Mouse (Mus musculus): Measurements from ENCODE around the gene Ankrd66.
A peak's percentile ranks its signal among the peaks of the same experiment; 100 is the strongest.
"Not testable (repeated sequence)": the region's sequence is repeated elsewhere in the genome, so short reads cannot be mapped to it uniquely, and the experiment has no call there.

Gene Ankrd66

DNA sequence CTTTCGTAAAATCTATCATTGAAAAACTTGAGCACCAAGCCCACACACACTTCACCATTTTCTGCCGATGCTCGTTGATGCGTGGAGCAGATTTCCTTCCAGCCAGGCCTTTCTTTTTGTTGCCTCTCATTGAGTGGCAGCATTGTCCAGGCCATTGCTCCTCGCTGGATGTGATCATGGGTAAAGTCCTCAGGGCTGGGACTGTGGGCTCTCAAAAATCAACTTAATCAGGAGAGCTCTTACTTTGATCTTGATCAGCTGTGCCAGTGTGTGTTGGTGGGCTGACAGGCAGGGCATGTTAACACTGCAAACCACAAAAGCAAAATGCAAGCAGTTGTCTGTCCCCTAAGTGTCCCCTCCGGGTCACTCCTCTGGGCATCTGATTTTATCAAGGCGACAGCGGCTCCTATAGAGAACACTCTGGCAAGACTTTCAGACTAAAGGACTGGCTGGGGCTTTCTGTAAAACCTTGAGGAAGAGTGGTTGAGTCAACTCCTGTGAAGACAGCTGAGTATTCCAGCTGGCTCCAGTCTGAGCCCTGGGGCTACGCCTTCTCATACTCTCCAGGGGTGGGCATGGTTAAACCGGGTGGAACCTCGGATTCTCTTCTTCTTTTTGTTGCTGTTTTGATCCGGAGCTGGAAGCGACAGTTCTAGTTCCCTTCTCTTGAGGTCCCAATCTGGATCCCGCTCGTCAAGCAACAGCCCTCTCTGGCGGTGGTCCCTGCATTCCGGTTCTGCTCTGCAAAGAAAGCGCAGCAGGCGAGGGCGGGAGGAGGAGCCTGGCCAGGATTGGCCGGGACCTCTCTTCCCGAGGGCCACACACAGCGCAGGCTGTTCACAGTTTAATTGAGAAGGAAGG is 8.8 kb downstream of the Ankrd66 start:
- DNase-seq, result no peak

DNA sequence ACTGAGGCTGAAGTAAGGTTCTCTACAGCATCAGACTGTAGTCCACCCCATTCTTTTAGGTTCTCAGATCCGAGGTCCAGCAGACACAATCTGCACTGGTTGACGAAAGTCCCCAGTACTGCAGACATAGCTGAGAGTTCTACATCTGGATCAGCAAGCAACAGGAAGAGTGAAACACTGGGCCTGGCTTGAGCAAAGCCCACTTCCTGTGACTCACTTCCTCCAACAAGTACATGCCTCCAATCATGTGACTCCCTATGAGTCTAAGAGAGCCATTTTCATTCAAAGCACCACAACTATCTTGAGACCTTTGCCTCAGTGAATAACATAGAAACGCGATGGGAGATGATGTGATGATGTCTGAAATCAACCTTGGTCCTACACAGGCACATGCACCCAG is 12.2 kb downstream of the Ankrd66 start:
- no peak for DNase-seq

DNA sequence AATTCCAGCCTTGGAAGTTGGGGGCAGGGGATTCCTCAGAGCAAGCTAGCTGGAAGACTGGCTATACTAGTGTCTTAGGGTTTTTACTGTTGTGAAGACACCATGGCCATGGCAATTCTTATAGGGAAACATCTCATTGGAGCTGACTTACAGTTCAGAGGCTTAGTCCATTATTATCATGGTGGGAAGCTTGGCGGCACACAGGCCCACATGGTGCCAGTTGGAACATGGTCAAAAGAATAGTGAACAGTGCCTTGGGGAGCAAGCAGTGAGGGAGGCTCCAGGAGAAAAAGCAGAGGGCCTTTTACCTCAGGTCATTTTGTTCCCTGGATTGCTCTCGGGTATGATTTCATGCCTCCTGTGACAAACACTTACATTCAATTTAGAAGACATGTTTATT is 12.9 kb downstream of the Ankrd66 start:
- DNase-seq, result no peak

DNA sequence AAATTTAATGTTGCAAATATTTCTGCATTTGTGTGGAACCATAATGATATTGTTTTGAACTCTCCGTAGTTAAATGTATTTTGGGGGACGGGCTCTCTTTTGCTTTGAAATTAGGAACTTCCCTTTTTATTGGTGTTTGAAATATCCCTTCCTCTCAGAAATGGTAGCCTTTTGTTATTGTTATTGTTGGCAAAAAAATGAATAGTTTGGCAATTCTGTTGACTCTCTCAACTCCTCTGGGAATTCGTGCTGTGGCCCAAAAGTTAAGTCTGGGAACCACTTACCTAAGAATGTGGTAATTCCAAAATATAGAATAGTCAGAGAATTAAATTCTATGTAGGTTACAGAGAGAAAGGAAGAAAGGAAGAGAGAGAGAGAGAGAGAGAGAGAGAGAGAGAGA is 23.3 kb downstream of the Ankrd66 start:
- DNase-seq, result no peak

DNA sequence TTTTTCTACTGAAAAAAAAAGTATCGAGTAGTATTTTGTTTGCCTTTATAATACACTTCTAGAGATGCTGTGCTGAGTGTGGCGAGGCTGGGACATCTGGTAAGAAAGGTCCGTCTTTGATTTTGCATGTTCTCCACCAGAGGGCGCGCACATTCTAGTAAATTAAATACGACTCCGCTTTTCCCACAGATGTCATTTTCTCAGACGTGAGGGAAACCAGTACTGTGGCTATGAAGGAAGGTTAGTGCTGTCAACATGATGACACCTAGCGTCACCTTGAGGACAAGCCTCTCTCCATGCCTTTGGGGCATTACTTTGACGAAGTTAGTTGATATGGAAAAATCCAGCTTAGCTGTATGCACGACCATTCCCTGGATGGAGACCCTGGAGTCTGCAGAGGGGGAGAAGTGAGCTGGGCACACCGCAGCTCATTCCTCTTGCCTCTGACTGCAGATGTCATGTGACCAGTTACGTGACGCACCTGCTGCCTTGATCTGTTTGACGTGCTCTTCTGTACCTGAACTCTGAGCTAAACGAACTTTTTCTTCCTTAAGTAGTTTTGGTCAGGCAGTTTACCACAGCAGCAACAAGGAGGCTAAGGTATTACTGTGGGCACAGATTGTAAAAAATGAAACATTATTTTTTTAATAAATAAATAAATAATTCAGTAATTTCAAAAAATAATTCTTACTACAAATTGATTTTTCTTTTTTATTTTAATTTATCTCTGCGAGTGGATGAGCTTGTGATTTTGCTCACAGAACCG is 24.6 kb downstream of the Ankrd66 start:
- DNase-seq, result peak; percentile 43

DNA sequence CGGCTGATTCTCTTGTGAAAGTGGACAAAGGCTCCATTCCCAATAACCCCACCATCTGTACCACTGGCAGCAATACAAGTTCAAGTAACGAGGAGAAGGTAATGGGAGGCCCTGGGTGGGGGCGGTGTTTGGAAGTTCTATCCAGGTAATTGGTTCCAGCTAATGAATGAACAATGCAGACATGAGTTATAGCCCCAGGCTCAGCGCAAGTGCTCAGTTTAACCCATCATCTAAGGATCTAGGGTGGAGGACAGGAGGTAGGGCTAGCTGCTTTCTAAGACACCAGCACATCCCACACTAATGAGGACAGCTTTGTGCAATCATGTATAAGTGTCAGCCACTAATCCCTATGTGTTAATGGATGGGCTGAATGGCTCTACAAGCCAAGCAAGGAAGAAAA is 32.7 kb downstream of the Ankrd66 start:
- no peak for DNase-seq

DNA sequence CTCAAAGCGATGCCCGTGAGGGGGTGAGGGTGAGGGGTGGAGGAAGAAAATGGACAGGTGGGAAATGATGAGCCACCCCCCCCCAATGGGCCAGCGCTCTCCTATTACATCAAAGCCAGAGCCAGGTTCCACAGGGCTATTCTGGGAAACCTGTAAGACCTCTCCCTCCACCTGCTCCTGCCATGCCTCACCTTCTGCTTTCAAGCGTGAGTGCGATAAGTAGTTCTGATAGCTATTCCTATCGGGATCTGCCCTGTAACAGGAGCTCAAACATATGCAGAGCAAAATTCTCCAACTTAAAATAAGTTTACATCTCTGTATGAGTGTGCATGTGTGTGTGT is 38.9 kb downstream of the Ankrd66 start:
- DNase-seq, result no peak

DNA sequence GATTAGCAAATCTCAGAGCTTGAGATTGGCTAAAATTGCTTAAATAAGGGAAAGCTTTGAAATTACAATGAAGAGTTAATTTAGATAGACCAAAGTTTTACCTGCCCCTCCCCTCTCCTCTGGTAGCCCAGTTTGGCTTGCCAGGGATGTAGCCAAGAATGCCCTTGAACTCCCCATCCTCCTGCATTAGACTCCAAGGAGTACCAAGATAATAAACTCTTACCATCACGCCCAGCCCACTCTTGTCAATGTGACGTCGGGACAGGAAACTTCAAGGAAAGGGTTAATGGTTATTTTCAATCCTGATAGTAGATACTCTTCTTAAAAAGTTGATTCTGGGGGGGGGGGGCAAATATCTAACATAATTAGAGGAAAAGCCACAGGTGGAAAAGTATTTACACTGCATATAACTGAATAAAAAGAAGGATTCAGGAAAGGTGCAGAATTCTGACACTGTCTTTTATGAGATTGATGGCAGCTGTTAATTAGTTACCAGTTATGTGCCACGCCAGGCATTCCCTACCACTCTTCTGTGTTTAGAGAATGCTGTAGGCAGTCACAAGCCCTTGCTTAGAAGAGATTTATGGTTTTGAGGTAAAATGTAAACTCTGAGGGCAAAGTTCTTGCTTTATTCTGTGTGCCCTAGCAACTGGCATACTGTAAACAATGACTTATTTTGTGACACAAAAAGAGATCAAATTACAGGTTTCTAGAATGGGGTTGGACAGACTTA is 39.4 kb downstream of the Ankrd66 start:
- no peak for DNase-seq

DNA sequence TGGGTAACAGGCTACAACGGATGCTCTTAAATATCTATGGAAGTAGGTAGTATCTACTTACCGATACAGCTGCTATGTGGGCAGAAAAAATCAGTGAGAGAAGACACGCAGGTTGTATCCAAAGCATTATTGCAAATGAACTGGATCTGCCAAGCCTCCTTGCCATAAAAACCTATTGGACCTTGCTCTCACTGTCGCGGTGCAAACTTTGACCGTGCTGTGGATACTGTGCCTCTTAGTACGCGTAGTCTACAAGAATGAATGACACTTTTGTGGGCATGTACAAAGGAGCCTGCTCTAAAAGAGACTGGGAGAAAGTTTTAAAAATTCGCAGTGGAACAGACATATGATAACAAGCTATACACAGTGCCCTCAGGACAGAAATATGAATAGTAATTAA is 40.8 kb downstream of the Ankrd66 start, which contains the start of gene Mep1a:
Gene Mep1a (minus strand): TSS at position 221 of the 400 bp plus-strand sequence.
- DNase-seq, result no peak

DNA sequence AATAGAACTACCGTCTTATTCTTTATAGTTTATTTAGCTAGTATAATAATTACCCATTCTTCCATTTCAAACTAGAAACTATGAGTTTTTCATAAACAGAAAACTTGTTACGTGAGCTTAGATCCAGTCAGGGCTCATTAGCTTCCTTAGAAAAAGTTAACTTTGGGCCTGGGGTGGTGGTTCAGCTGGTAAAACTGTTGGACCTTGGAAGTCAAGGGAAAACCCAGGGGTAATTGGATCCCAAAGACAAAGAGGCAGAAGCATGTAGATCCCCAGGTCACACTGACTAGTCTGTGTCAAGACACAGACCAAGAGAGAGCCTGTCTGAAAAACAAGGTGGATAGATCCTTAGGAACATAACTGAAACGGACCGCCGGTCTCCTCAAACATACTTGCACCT is 41.8 kb downstream of the Ankrd66 start:
- DNase-seq, result no peak

DNA sequence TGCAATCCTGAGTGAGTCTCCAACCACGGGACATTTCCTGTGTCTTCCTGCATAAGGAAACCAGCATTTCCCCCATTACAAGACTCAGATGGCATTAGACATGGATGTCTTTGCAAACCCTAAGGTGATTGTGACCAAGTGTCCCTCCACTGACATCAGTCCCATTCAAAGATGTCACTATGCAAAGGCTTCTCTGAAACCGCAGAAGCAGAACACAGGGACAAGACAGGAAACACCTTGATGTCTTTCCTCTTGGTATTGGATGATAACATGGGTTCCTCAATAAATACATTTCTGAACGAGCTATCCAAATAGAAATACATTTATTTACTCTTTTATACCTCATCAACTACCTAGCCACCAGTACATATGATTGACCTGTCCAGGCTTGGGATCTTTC is 42.2 kb downstream of the Ankrd66 start:
- no peak for DNase-seq

DNA sequence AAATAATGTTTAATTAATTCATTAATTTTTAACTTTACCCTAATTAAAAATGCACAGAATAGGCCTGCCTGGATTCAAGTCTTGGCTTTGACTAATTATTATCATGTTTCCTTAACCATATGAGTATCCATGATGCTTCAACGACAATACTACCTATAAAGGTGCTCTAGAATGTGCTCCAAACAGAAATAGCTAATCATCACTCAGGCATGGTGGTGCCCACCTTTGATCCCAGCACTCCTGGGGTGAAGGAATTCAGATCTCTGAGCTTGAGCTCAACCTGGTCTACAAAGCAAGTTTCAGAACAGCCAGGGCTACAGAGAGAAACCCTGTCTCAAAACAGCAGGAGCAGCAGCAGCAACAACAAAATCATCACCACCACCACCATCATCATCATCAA is 42.9 kb downstream of the Ankrd66 start:
- DNase-seq, result no peak

DNA sequence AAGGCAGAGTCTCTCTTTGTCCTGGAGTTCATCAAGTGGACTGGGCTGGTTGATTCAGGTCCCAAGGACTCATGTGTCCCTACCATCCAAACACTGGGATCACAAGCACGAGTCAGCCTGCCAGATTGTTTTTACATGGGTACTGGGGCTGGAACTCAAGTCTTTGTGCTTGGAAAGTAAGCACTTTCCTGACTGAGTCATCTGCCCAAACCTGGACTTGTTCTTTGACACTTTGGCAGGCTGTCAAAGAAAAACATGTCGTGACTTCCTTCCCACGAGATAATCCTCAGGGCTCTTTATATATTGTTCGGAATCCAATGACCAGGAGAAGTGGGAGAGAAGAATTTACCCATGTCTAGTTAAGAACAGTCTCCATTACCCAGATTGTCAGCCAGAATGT is 45.9 kb downstream of the Ankrd66 start:
- no peak for DNase-seq

DNA sequence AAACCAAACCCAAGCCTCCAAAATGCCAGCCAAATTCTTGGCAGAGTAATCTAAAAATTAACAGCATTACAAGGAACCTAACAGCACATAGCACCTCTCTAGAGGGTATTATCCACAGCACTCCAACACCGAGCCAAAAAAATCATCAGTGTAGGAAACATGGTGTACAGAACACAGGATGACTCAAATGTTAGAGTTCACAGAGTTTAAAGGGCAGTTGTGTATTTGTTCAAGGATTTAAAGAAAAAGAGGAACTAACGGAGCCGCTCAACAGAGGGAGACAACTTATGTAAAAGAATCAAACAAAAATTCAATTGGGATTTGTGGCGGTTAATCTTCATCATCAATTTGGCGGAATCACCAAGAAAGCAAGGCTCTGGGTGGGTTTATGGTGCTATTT is 47.9 kb downstream of the Ankrd66 start:
- DNase-seq, result no peak

DNA sequence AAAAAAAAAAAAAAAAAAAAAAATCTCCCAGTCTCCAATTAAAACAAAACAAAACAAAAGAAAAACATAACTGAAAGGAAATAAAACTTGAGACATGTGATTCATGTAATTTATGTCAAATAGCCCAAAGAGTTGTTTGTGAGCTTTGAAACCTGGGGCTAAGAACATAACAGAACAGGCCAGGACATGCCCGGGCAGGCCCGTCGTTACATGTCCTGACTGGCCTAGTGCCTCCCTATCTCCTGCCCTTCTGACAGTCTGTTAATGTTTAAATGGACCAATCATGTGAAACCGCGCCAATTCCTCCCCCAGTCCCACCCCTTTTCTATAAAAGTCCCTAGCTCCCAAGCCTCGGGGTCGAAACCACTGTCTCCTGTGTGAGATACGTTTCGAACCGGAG is 53.1 kb downstream of the Ankrd66 start:
- not testable (repeated sequence) for DNase-seq

DNA sequence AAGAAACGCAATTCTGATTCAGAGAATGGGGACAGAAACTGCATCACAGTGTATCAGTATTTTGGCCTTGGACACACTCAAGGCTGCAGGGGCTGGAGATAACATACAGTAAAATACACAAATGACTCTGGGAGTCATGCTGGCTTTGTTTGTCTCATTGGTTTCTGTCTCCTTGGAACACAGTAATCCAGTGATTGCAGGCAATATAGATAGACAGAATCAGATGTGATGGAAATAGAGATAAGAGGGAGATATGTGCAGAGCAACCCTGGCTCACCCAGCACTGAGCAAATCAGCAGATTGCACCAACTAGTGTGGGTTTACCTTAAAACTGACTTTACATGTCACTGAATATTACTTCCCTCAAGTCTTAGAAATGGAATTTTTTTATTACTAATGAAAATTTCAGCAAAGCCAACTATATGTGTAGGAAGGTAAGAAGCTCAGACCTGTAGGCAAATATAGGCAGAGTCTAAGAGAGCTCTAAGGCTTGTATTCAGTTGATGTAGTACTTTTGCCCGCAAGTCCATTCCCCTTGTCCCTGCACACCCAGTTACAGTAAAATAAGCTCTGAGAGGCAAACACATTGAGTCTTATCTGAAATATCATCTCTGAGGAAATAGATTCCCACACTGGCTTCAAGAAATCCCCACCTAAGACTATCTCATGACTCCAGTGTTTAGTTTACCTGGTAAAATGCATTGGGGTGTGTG is 54.8 kb downstream of the Ankrd66 start:
- no peak for DNase-seq

DNA sequence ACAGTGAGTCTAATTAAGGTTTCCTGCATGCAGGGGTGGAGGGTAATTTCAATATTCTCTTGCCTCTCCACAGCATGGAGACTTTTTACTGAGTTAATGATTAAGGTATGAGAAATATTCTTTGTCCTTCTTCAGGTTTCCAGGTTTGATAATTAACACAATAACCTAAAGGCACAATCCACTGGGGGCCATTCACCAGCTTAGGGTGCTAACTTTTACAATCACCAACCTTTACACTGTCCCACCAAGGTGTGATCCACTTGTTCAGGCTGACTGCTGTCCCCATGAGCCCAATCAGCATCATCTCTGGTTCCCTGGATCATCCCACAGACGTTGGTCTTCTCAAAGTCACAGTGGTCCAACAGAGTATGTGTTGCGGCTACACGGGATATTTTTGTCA is 57.5 kb downstream of the Ankrd66 start:
- no peak for DNase-seq

Data from thymus, postnatal 14 days (tissue).